Comparison of ENCODE assay signal across 8 mouse cellular contexts in genomic region chr11:117338503-117338902, GRCm38 (mm10).
DNase-seq lines count a peak whose midpoint lies in the region; ATAC-seq lines count a peak whose summit lies in the region.

No protein-coding gene starts in this region.

- no peaks in the 10 kb centered on the region for H3K9me3 ChIP-seq in limb, embryonic 12.5 days
- H3K9me3 ChIP-seq in limb, embryonic 10.5 days (replicated peaks): no peaks in the 10 kb centered on the region
- H3K9me3 ChIP-seq in embryonic facial prominence, embryonic 14.5 days (ENCODE audit: control insufficient read depth, low read length): no peaks in the 10 kb centered on the region

- WGBS in limb, embryonic 12.5 days: 59% methylated on average over 8 of the region's 8 CpGs
- 66% methylated on average over 8 of the region's 8 CpGs for WGBS in limb, embryonic 10.5 days
- WGBS in embryonic facial prominence, embryonic 14.5 days: 68% methylated on average over 8 of the region's 8 CpGs

- 0 out of 2 replicates have a peak overlapping the region, but pooled peaks have one; percentile 23 for H3K27ac ChIP-seq in limb, embryonic 12.5 days
- no peak overlapping the region for H3K27ac ChIP-seq in limb, embryonic 10.5 days
- no peak overlapping the region for H3K27ac ChIP-seq in embryonic facial prominence, embryonic 14.5 days (replicated peaks; ENCODE audit: low read depth, low read length)

- H3K9ac ChIP-seq in limb, embryonic 12.5 days (replicated peaks): 0 out of 2 replicates have a peak overlapping the region, but pooled peaks have one; percentile 4
- H3K9ac ChIP-seq in embryonic facial prominence, embryonic 14.5 days (ENCODE audit: low read depth, low read length): 0 out of 2 replicates have a peak overlapping the region, but pooled peaks have one; percentile 30

- no peak for ATAC-seq in limb, embryonic 12.5 days (ENCODE audit: insufficient number of reproducible peaks, insufficient read depth, low FRiP score, low TSS enrichment, low read depth)
- ATAC-seq in embryonic facial prominence, embryonic 14.5 days (ENCODE audit: low read depth): peak; percentile 24
- no peak for ATAC-seq in cerebellum, adult (ENCODE audit: insufficient number of reproducible peaks, low FRiP score, low TSS enrichment)

- H3K4me1 ChIP-seq in limb, embryonic 12.5 days (replicated peaks): peaks cover 80% of the 10 kb centered on the region
- peaks cover 73% of the 10 kb centered on the region for H3K4me1 ChIP-seq in limb, embryonic 10.5 days
- peaks cover 50% of the 10 kb centered on the region for H3K4me1 ChIP-seq in embryonic facial prominence, embryonic 14.5 days (ENCODE audit: control insufficient read depth, insufficient read depth, low read length)

- H3K36me3 ChIP-seq in limb, embryonic 12.5 days: peaks cover 18% of the 10 kb centered on the region
- H3K36me3 ChIP-seq in limb, embryonic 10.5 days: peaks cover 75% of the 10 kb centered on the region
- 0 out of 2 replicates have a peak, but pooled peaks cover 2% of the 10 kb centered on the region for H3K36me3 ChIP-seq in embryonic facial prominence, embryonic 14.5 days (ENCODE audit: control insufficient read depth, insufficient read depth, low read length)

- intact Hi-C loops in left cerebral cortex, postnatal 14 days (cut with DNase I): no loop called here

- no peak overlapping the region for H3K4me3 ChIP-seq in limb, embryonic 12.5 days (replicated peaks)
- H3K4me3 ChIP-seq in limb, embryonic 10.5 days: no peak overlapping the region
- no peak overlapping the region for H3K4me3 ChIP-seq in embryonic facial prominence, embryonic 14.5 days (ENCODE audit: low read depth, low read length)

- no peaks in the 10 kb centered on the region for H3K27me3 ChIP-seq in limb, embryonic 12.5 days
- no peaks in the 10 kb centered on the region for H3K27me3 ChIP-seq in limb, embryonic 10.5 days (ENCODE audit: low read depth, poor library complexity, severe bottlenecking)
- no peaks in the 10 kb centered on the region for H3K27me3 ChIP-seq in embryonic facial prominence, embryonic 14.5 days (replicated peaks; ENCODE audit: control insufficient read depth, insufficient read depth, low read length)

- H3K4me2 ChIP-seq in limb, embryonic 12.5 days: peak overlapping the region; percentile 23; the same call in 1 of the 2 replicates
- H3K4me2 ChIP-seq in embryonic facial prominence, embryonic 14.5 days (ENCODE audit: low read depth, low read length): no peak overlapping the region

- no peak for DNase-seq in limb, embryonic 10.5 days (ENCODE audit: low spot score)
- DNase-seq in embryonic facial prominence, embryonic 14.5 days (ENCODE audit: low spot score): peak; percentile 80
- peak; percentile 75 to 86 for DNase-seq in kidney, postnatal 25 days
- DNase-seq in monocyte, adult 2 months (ENCODE audit: low read depth in 1 of 2, low spot score in 2 of 2): peak; percentile 39 to 54
- no peak for DNase-seq in spleen, postnatal 36 days (ENCODE audit: low spot score in 2 of 2)
- DNase-seq in left cerebral cortex, postnatal 14 days (ENCODE audit: low spot score in 2 of 2): no peak

Comparison
In these comparisons a context has a peak if more than half of its experiments do, and no peak if none do; other contexts are left out.
1. DNase-seq: peak in embryonic facial prominence, embryonic 14.5 days (single experiment), kidney, postnatal 25 days (2 of 2) and monocyte, adult 2 months (2 of 2); none in limb, embryonic 10.5 days (single experiment), spleen, postnatal 36 days (0 of 2) and left cerebral cortex, postnatal 14 days (0 of 2).